Mouse (Mus musculus) hindbrain, postnatal 0 days (tissue): Measurements from ENCODE around the gene Entpd1. TPM values are rescaled to one million over a fixed set of nuclear protein-coding genes. Genes with fewer than 3 reads are reported as not detected.
A peak's percentile ranks its signal among the peaks of the same experiment; 100 is the strongest.
"Not testable (repeated sequence)": the region's sequence is repeated elsewhere in the genome, so short reads cannot be mapped to it uniquely, and the experiment has no call there.

Experiments used
- ATAC-seq: fragments of 200-750 bp; cut with Nextera tagmentation; 2 replicates; pipeline ENCODE4 v1.8.0; 2017; ENCODE audit warnings: mild to moderate bottlenecking, moderate TSS enrichment, moderate library complexity
- DNase-seq: peaks from one replicate; pipeline ENCODE4 v3.0.0-alpha.2; 2015; ENCODE audit warnings: low spot score
- H3K27ac ChIP-seq: fragments of 300-500 bp; sonication (generic); 2 replicates; pipeline ENCODE4 v1.5.1; 2014; ENCODE audit warnings: mild to moderate bottlenecking
- H3K27me3 ChIP-seq: fragments of 300-500 bp; sonication (generic); 2 replicates; pipeline ENCODE4 v1.6.1; 2014; ENCODE audit warnings: low read length, mixed read lengths; ENCODE audit not compliant: insufficient read depth
- H3K36me3 ChIP-seq: fragments of 300-500 bp; sonication (generic); 2 replicates; pipeline ENCODE4 v1.6.1; 2014; ENCODE audit warnings: low read length, mixed read lengths; ENCODE audit not compliant: insufficient read depth
- H3K4me1 ChIP-seq: fragments of 300-500 bp; sonication (generic); 2 replicates; pipeline ENCODE4 v1.6.1; 2014; ENCODE audit warnings: antibody characterized with exemption, low read length, mixed read lengths; ENCODE audit not compliant: insufficient read depth
- H3K4me2 ChIP-seq: fragments of 300-500 bp; sonication (generic); 2 replicates; pipeline ENCODE4 v1.6.1; 2014; ENCODE audit warnings: low read depth, mild to moderate bottlenecking, low read length, moderate library complexity, mixed read lengths
- H3K4me3 ChIP-seq: fragments of 300-500 bp; sonication (generic); 2 replicates; pipeline ENCODE4 v1.5.1; 2014; ENCODE audit warnings: low read length
- H3K9ac ChIP-seq: fragments of 300-500 bp; sonication (generic); replicated peaks from 2 replicates; pipeline ENCODE4 v1.6.1; 2014; ENCODE audit warnings: mild to moderate bottlenecking, low read length, moderate library complexity, mixed read lengths
- H3K9me3 ChIP-seq: fragments of 300-500 bp; sonication (generic); 2 replicates; pipeline ENCODE4 v1.6.1; 2016; ENCODE audit warnings: low read length, mixed read lengths
- CTCF ChIP-seq: IDR thresholded peaks from 2 replicates; pipeline ENCODE4 v1.5.1; 2016; ENCODE audit warnings: antibody characterized with exemption, control low read depth, low read depth
- WGBS: fragments of 180-500 bp; shearing (Covaris S2); extraction: QIAGEN DNeasy Blood & Tissue Kit; methylation state at CpG from one replicate; pipeline ENCODE4 v1.1.7; 2014; 5-methylcytosine and 5-hydroxymethylcytosine counted together
- polyA plus RNA-seq: library from polyadenylated mRNA; unstranded; fragments of >200 nt; fragmentation: Nextera tagmentation; extraction: Ambion mirVana; gene quantifications from 2 replicates; pipeline ENCODE4 v1.2.1, GENCODE M21; 2015
- total RNA-seq: library from RNA; depleted of rRNA; stranded (reverse); fragments of >200 nt; gene quantifications from 2 replicates; pipeline ENCODE4 v1.2.3, GENCODE M21; 2014

Gene Entpd1
- total and polyA plus RNA-seq, 2 experiments from 2014 or later = 6.9 to 8.2 TPM

DNA sequence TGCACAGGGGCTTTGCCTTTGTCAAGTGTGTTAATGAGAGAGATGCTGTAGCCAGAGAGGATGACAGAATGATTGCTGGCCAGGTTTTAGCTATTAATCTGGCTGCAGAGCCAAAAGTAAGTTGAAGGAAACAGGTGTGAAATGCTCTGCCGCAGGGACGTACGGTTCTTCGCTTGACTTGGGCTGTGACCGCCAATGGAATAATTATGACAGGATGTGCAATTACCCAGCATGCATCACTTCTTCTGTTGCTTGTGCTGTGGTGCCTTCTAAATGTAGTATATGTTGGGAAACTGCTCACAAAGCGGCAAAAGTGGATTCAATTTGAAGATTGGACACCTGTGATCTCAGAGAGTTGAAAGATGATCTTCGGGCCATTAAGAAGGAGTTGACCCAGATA lies 3.9 kb downstream of the Entpd1 start:
- ATAC-seq (no peak), DNase-seq (no peak)
- Histone ChIP-seq H3K4me2 (no peak overlapping the region), H3K27me3 (no peaks in the 10 kb centered on the region), H3K36me3 (no peaks in the 10 kb centered on the region), H3K9me3 (no peaks in the 10 kb centered on the region), H3K4me1 (peaks cover 6% of the 10 kb centered on the region; the same call in 1 of the 2 replicates), H3K27ac (no peak overlapping the region), H3K9ac (no peak overlapping the region), H3K4me3 (no peak overlapping the region)
- TF ChIP-seq CTCF = no peak
- 87% methylated on average over 7 of the region's 7 CpGs for WGBS

DNA sequence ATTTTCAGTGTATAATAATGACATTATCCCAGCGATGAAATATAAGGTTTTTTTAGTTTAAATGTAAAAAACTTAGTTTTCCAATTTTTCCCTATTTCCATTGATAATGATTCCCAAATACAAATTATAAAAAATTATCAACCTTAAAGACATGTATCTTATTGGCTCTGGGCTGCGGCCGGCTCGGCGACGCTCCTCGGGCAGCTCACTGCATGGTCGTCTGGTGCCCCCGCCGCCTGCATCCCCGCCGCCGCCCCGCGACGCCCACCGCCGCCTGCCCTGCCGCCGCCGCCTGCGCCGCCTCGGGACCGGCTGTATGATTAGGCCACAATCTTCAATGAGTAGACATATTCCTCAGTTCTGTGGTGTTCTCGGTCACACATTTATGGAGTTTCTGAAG lies 9.4 kb downstream of the Entpd1 start:
- not testable (repeated sequence) for ATAC-seq, H3K4me1 ChIP-seq, H3K4me2 ChIP-seq, H3K36me3 ChIP-seq, H3K4me3 ChIP-seq, H3K9me3 ChIP-seq, DNase-seq, H3K27ac ChIP-seq, H3K9ac ChIP-seq, H3K27me3 ChIP-seq
- WGBS = 52% methylated on average over 11 of the region's 26 CpGs

DNA sequence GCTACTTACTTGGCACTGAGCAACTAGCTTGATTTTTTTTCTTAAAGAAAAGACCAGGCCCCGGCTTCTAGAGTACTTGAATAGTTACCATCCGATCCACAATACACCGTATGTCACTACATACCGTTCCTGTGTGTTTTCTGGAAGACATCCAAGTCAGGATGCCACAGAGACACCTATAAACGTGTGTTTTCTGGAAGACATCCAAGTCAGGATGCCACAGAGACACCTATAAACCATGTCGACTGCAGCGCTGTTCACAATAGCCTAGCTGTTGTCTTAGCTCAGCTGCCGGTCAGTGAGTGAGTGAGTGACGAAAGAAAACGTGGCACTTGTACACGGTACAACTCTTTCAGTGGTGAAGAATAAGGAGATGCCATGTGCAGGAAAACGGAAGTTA lies 13.8 kb downstream of the Entpd1 start:
- no peak for TF ChIP-seq CTCF
- H3K27ac ChIP-seq = no peak overlapping the region
- DNase-seq (peak; percentile 2), ATAC-seq (no peak)
- no peaks in the 10 kb centered on the region for H3K27me3 ChIP-seq
- no peak overlapping the region for H3K9ac ChIP-seq
- no peak overlapping the region for H3K4me3 ChIP-seq
- H3K4me1 ChIP-seq = no peaks in the 10 kb centered on the region
- 70% methylated on average over 12 of the region's 12 CpGs for WGBS
- no peaks in the 10 kb centered on the region for H3K9me3 ChIP-seq
- no peaks in the 10 kb centered on the region for H3K36me3 ChIP-seq
- H3K4me2 ChIP-seq = no peak overlapping the region

DNA sequence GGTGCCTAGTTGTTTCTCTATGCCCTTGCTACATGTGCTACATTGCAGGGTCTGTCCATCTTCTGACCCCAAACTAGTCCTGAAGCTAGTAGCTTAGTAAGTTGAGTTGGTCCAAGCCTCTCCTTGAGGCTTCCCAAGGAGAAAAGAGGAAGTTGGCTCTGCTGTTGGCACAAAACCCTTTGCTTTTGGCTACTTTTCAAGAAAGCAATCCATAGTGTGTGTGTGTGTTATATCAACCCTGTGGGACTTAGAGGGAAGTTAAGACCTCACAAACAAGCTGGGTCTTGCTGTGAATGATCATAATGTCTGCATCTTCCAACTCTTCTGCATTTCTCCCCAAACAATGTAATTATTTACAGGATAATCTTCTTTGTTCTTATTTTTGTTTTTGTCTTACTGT lies 16.8 kb downstream of the Entpd1 start:
- TF ChIP-seq CTCF = no peak
- H3K9me3 ChIP-seq = no peaks in the 10 kb centered on the region
- no peak overlapping the region for H3K4me3 ChIP-seq
- no peaks in the 10 kb centered on the region for H3K4me1 ChIP-seq
- no peaks in the 10 kb centered on the region for H3K36me3 ChIP-seq
- DNase-seq (no peak), ATAC-seq (no peak)
- no peak overlapping the region for H3K4me2 ChIP-seq
- H3K27me3 ChIP-seq = no peaks in the 10 kb centered on the region
- no peak overlapping the region for H3K27ac ChIP-seq
- H3K9ac ChIP-seq = no peak overlapping the region

DNA sequence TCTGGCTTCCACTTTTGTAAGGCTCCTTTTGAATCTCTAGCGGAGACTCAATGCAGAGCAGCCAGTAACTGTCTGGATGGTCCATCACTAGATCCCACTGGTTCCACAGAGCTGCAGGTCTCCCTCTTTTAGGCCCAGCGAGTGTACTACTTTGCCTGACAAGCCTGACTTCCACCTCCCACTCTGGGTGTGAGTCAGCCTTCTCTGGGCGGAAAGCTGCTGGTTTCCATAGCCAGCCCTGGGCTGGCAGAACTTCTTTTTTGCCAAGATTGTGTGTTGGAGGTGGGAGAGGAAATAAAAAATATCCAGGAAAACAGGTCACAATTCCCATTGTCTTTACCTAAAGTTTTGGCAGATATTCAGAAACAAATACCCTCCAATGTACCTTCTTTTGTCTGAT lies 17.9 kb downstream of the Entpd1 start:
- H3K27ac ChIP-seq = no peak overlapping the region
- no peak for TF ChIP-seq CTCF
- no peak overlapping the region for H3K4me2 ChIP-seq
- WGBS = 87% methylated on average over 3 of the region's 3 CpGs
- H3K9ac ChIP-seq = no peak overlapping the region
- no peak for ATAC-seq
- DNase-seq = no peak
- no peaks in the 10 kb centered on the region for H3K9me3 ChIP-seq
- H3K36me3 ChIP-seq = no peaks in the 10 kb centered on the region
- no peaks in the 10 kb centered on the region for H3K4me1 ChIP-seq
- H3K4me3 ChIP-seq = no peak overlapping the region
- no peaks in the 10 kb centered on the region for H3K27me3 ChIP-seq

GRCm38 (mm10) chr19:40630606-40631005 lies 18.4 kb downstream of the Entpd1 start:
- TF ChIP-seq CTCF = no peak
- Histone ChIP-seq H3K9me3 (no peaks in the 10 kb centered on the region), H3K36me3 (no peaks in the 10 kb centered on the region), H3K9ac (no peak overlapping the region), H3K4me2 (no peak overlapping the region), H3K4me3 (no peak overlapping the region), H3K27ac (no peak overlapping the region), H3K4me1 (no peaks in the 10 kb centered on the region), H3K27me3 (no peaks in the 10 kb centered on the region)
- WGBS = 75% methylated on average over 7 of the region's 7 CpGs
- no peak for ATAC-seq
- DNase-seq = no peak

- H3K4me3 ChIP-seq = no peak overlapping the region
- TF ChIP-seq CTCF = no peak
- no peaks in the 10 kb centered on the region for H3K4me1 ChIP-seq
- no peaks in the 10 kb centered on the region for H3K36me3 ChIP-seq
- WGBS = 85% methylated on average over 3 of the region's 3 CpGs
- no peak overlapping the region for H3K27ac ChIP-seq
- no peak overlapping the region for H3K4me2 ChIP-seq
- H3K9ac ChIP-seq = no peak overlapping the region
- no peaks in the 10 kb centered on the region for H3K27me3 ChIP-seq
- no peak for DNase-seq
- no peaks in the 10 kb centered on the region for H3K9me3 ChIP-seq
- no peak for ATAC-seq
These were observed 20.0 kb downstream of the Entpd1 start for GRCm38 (mm10) chr19:40632193-40632592.
